Mouse (Mus musculus) mesoderm, embryonic 11.5 days (tissue): ENCODE data around the gene Xpc.
"Not testable (repeated sequence)": the region's sequence is repeated elsewhere in the genome, so short reads cannot be mapped to it uniquely, and the experiment has no call there.

Experiments
- DNase-seq: peaks from one replicate; pipeline ENCODE4 v3.0.0-alpha.2; 2012; ENCODE audit warnings: low read depth, low spot score

Gene Xpc

GRCm38 (mm10) chr6:91472868-91473804 is 42.6 kb downstream of the Xpc start, which contains the start of the genes Chchd4 and Tmem43:
Chchd4 (minus strand) TSS chr6:91473546.
Tmem43 (plus strand) TSS chr6:91473703.
- DNase-seq: peak; percentile 100

GRCm38 (mm10) chr6:91472319-91472718 is 43.4 kb downstream of the Xpc start:
- no peak for DNase-seq

- DNase-seq: not testable (repeated sequence)
Observed at GRCm38 (mm10) chr6:91471427-91471826, 44.3 kb downstream of the Xpc start.

GRCm38 (mm10) chr6:91470712-91471111 is 45.0 kb downstream of the Xpc start:
- DNase-seq: no peak

GRCm38 (mm10) chr6:91467106-91467505 is 48.6 kb downstream of the Xpc start:
- DNase-seq: no peak

GRCm38 (mm10) chr6:91465756-91466155 is 49.9 kb downstream of the Xpc start:
- DNase-seq: no peak

- DNase-seq: no peak
Observed at GRCm38 (mm10) chr6:91459471-91459870, 56.2 kb downstream of the Xpc start.

GRCm38 (mm10) chr6:91454546-91454945 is 61.1 kb downstream of the Xpc start:
- peak; percentile 18 for DNase-seq

GRCm38 (mm10) chr6:91452056-91452455 is 63.6 kb downstream of the Xpc start:
- DNase-seq: peak; percentile 16

GRCm38 (mm10) chr6:91449472-91450225 is 66.0 kb downstream of the Xpc start:
- DNase-seq: no peak

- no peak for DNase-seq
Observed at GRCm38 (mm10) chr6:91445316-91445715, 70.4 kb downstream of the Xpc start.

GRCm38 (mm10) chr6:91441145-91441662 is 74.5 kb downstream of the Xpc start:
- peak; percentile 11 for DNase-seq

GRCm38 (mm10) chr6:91440474-91441144 is 75.1 kb downstream of the Xpc start:
- peak; percentile 96 for DNase-seq
